Mouse (Mus musculus) ES-CJ7 (cell line): Measurements from ENCODE around the gene Stk24.

Experiments
- DNase-seq: peaks from one replicate; pipeline ENCODE4 v3.0.0; 2011; ENCODE audit warnings: low read depth, low spot score

Stk24 gene

GRCm38 (mm10) chr14:121379116-121379826 lies 540 bp downstream of the Stk24 start:
- peak; percentile 42 for DNase-seq

GRCm38 (mm10) chr14:121378243-121379115 lies 1.3 kb downstream of the Stk24 start:
- DNase-seq, result peak; percentile 58

GRCm38 (mm10) chr14:121376566-121376965 lies 3.2 kb downstream of the Stk24 start:
- no peak for DNase-seq

- no peak for DNase-seq
Measured at GRCm38 (mm10) chr14:121373901-121374300, 5.9 kb downstream of the Stk24 start.

- DNase-seq, result no peak
Measured at GRCm38 (mm10) chr14:121373020-121373419, 6.8 kb downstream of the Stk24 start.

- no peak for DNase-seq
Measured at GRCm38 (mm10) chr14:121371911-121372820, 7.6 kb downstream of the Stk24 start.

- no peak for DNase-seq
Measured at GRCm38 (mm10) chr14:121369385-121369784, 10.4 kb downstream of the Stk24 start.

GRCm38 (mm10) chr14:121368108-121368705 lies 11.6 kb downstream of the Stk24 start:
- DNase-seq, result no peak

GRCm38 (mm10) chr14:121365991-121366728 lies 13.7 kb downstream of the Stk24 start:
- DNase-seq, result peak; percentile 19

GRCm38 (mm10) chr14:121365390-121365789 lies 14.4 kb downstream of the Stk24 start:
- no peak for DNase-seq

GRCm38 (mm10) chr14:121364282-121364681 lies 15.5 kb downstream of the Stk24 start:
- no peak for DNase-seq

- DNase-seq, result no peak
Measured at GRCm38 (mm10) chr14:121361319-121362114, 18.3 kb downstream of the Stk24 start.

GRCm38 (mm10) chr14:121359850-121360249 lies 20.0 kb downstream of the Stk24 start:
- no peak for DNase-seq

- peak; percentile 37 for DNase-seq
Measured at GRCm38 (mm10) chr14:121359015-121359414, 20.8 kb downstream of the Stk24 start.

GRCm38 (mm10) chr14:121358327-121358726 lies 21.5 kb downstream of the Stk24 start:
- DNase-seq, result no peak

GRCm38 (mm10) chr14:121356336-121356862 lies 23.4 kb downstream of the Stk24 start:
- DNase-seq, result no peak

GRCm38 (mm10) chr14:121355732-121356131 lies 24.1 kb downstream of the Stk24 start:
- no peak for DNase-seq

GRCm38 (mm10) chr14:121353648-121354377 lies 26.0 kb downstream of the Stk24 start:
- DNase-seq, result no peak

- no peak for DNase-seq
Measured at GRCm38 (mm10) chr14:121352744-121353143, 27.1 kb downstream of the Stk24 start.
